Mouse (Mus musculus): ENCODE results near the gene Ccnh.

- no peak for TF ChIP-seq CTCF (IDR thresholded peaks at IDR 0.05; ENCODE audit: extremely low read depth, insufficient read depth, insufficient read length, insufficient replicate concordance)
- TF ChIP-seq POLR2A (IDR thresholded peaks at IDR 0.05; ENCODE audit: low read depth, low read length) = no peak
Observed at GRCm38 (mm10) chr13:85164512-85165124, 24.6 kb upstream of the Ccnh start.
